Mouse (Mus musculus) gastrocnemius, adult 8-10 months (tissue): ENCODE measurements around the gene Rabgap1l. TPM values are rescaled to one million over a fixed set of nuclear protein-coding genes. Genes with fewer than 3 reads are reported as not detected.

ENCODE experiments used
- DNase-seq, 2 experiments: peaks; one replicate each; pipeline ENCODE4 v3.0.0; 2022; ENCODE audit warnings: low spot score in 2 of 2
- total RNA-seq, 4 experiments: library from RNA; stranded (reverse); gene quantifications; 2 replicates each; pipeline ENCODE4 v1.2.4; 2022

Rabgap1l gene
- total RNA-seq, 4 experiments from 2014 or later: 7.3 to 13.5 (median 11.4) TPM

- DNase-seq: no peak
Measured at GRCm38 (mm10) chr1:160249786-160250185, 543.2 kb downstream of the Rabgap1l start.

- no peak for DNase-seq
Measured at GRCm38 (mm10) chr1:160247473-160247872, 545.5 kb downstream of the Rabgap1l start.

- no peak for DNase-seq
Measured at GRCm38 (mm10) chr1:160246844-160247243, 546.2 kb downstream of the Rabgap1l start.

GRCm38 (mm10) chr1:160245954-160246353, 547.1 kb downstream of the Rabgap1l start:
- no peak for DNase-seq

GRCm38 (mm10) chr1:160244689-160245088, 548.3 kb downstream of the Rabgap1l start:
- no peak for DNase-seq

- DNase-seq: no peak
Measured at GRCm38 (mm10) chr1:160240091-160240490, 552.9 kb downstream of the Rabgap1l start.

- DNase-seq: no peak
Measured at GRCm38 (mm10) chr1:160238852-160239443, 554.1 kb downstream of the Rabgap1l start.

GRCm38 (mm10) chr1:160237981-160238380, 555.0 kb downstream of the Rabgap1l start:
- DNase-seq: no peak

- no peak for DNase-seq
Measured at GRCm38 (mm10) chr1:160233921-160234320, 559.1 kb downstream of the Rabgap1l start.

GRCm38 (mm10) chr1:160232113-160232512, 560.9 kb downstream of the Rabgap1l start:
- no peak for DNase-seq

- no peak for DNase-seq
Measured at GRCm38 (mm10) chr1:160231013-160231412, 562.0 kb downstream of the Rabgap1l start.

GRCm38 (mm10) chr1:160227850-160228249, 565.2 kb downstream of the Rabgap1l start:
- no peak for DNase-seq

- DNase-seq: no peak
Measured at GRCm38 (mm10) chr1:160227196-160227595, 565.8 kb downstream of the Rabgap1l start.

GRCm38 (mm10) chr1:160224093-160224492, 568.9 kb downstream of the Rabgap1l start:
- no peak for DNase-seq

- DNase-seq: no peak
Measured at GRCm38 (mm10) chr1:160217898-160218297, 575.1 kb downstream of the Rabgap1l start.

- DNase-seq: no peak
Measured at GRCm38 (mm10) chr1:160214171-160214570, 578.8 kb downstream of the Rabgap1l start.

- DNase-seq: peak; percentile 99 to 100
Measured at GRCm38 (mm10) chr1:160212703-160213669, 580.0 kb downstream of the Rabgap1l start, which contains the start of gene Cacybp. Cacybp (minus strand) TSS chr1:160212875.

- peak; percentile 9 to 42 for DNase-seq
Measured at GRCm38 (mm10) chr1:160212123-160212691, 580.8 kb downstream of the Rabgap1l start.

- DNase-seq: no peak
Measured at GRCm38 (mm10) chr1:160211597-160212122, 581.4 kb downstream of the Rabgap1l start.

GRCm38 (mm10) chr1:160210566-160210965, 582.4 kb downstream of the Rabgap1l start:
- DNase-seq: no peak

GRCm38 (mm10) chr1:160209844-160210243, 583.2 kb downstream of the Rabgap1l start:
- DNase-seq: no peak

- no peak for DNase-seq
Measured at GRCm38 (mm10) chr1:160205486-160205885, 587.5 kb downstream of the Rabgap1l start.
